In the genomic region with DNA sequence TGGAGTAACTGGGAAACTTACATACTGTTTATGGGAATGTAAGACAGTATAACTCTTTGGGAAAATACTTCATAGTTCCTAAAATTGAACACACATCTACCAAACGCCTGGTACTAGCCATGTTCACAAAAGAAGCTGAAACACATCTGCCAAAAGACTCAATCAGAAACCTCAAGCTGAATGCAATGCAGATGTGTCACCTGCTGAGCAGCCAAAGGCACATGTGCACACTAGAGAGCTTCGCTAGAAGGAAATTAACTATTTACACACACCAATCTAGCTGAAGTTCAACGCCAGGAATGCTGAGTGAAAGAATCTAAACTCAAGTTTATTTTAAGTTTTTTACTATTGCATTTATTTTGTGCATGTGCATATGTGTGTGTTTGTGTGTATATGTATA, we compare ENCODE assay signal across 22 mouse cellular contexts. TPM values are rescaled to one million over a fixed set of nuclear protein-coding genes. Genes with fewer than 3 reads are reported as not detected.
"Had no signal": no experiment of that assay in that cellular context is flagged by ENCODE, and none has a peak within 500 bp of the region (broad histone marks: within the 10 kb centered on the region; RNA-seq: fewer than 3 reads in every experiment).

No protein-coding gene starts in this region.

- H3K27me3 ChIP-seq: intestine, embryonic 15.5 days; liver, embryonic 13.5 days; lung, embryonic 15.5 days; megakaryocyte, embryonic 14.5 days; midbrain, embryonic 12.5 days had no signal

- ATAC-seq: intestine, embryonic 15.5 days; liver, postnatal 0 days had no signal

- H3K4me1 ChIP-seq: intestine, embryonic 15.5 days; liver, embryonic 13.5 days; lung, embryonic 15.5 days; megakaryocyte, embryonic 14.5 days had no signal

- H3K27ac ChIP-seq: intestine, embryonic 15.5 days; layer of hippocampus, adult 2 months; liver, embryonic 13.5 days; lung, embryonic 15.5 days; macrophage; midbrain, embryonic 12.5 days had no signal

- H3K36me3 ChIP-seq: intestine, embryonic 15.5 days; liver, embryonic 13.5 days; lung, embryonic 15.5 days; midbrain, embryonic 12.5 days had no signal

- H3K9me3 ChIP-seq: intestine, embryonic 15.5 days; liver, embryonic 13.5 days; lung, embryonic 15.5 days; megakaryocyte, embryonic 14.5 days; midbrain, embryonic 12.5 days had no signal

- H3K4me2 ChIP-seq: intestine, embryonic 15.5 days; liver, embryonic 13.5 days; lung, embryonic 15.5 days; midbrain, embryonic 12.5 days had no signal

- H3K4me3 ChIP-seq: intestine, embryonic 15.5 days; layer of hippocampus, adult 2 months; liver, embryonic 13.5 days; lung, embryonic 15.5 days; megakaryocyte, embryonic 14.5 days; midbrain, embryonic 12.5 days had no signal

- H3K9ac ChIP-seq: intestine, embryonic 15.5 days; liver, embryonic 13.5 days; liver, postnatal 0 days; lung, embryonic 15.5 days; midbrain, embryonic 12.5 days had no signal

- DNase-seq: kidney, adult 18-20 months; kidney, postnatal 10 days; kidney, postnatal 4 days; left cerebral cortex, postnatal 4 days; liver; liver, embryonic 13.5 days; liver, postnatal 0 days; lung, postnatal 14 days; right cerebral cortex, adult 18-20 months; right cerebral cortex, postnatal 25 days had no signal

RNA-seq across cellular contexts. Expression of a gene that starts 44.0 kb away (rescaled TPM):
- total RNA-seq: layer of hippocampus, postnatal 10 days; left cerebral cortex, postnatal 4 days; midbrain, postnatal 0 days had no signal
- polyA plus RNA-seq: kidney, embryonic 14.5 days; liver, embryonic 13.5 days; liver, postnatal 0 days; macrophage; midbrain, embryonic 12.5 days; small intestine, adult 2 months; stomach, embryonic 16.5 days; urinary bladder, adult 2 months had no signal
